Mouse (Mus musculus) left cerebral cortex, adult 18-20 months (tissue): Measurements from ENCODE around the gene Adgrf4. TPM values are rescaled to one million over a fixed set of nuclear protein-coding genes. Genes with fewer than 3 reads are reported as not detected.

ENCODE experiments used
- DNase-seq, 2 experiments: peaks; one replicate each; pipeline ENCODE4 v3.0.0; 2021 to 2022; ENCODE audit warnings: low spot score in 2 of 2, mixed read lengths in 1 of 2
- long read RNA-seq, 2 experiments: library from polyadenylated mRNA; stranded (forward); transcript quantifications; one replicate each; pipeline ENCODE4 v2.0.0; 2021
- total RNA-seq, 2 experiments: library from RNA; stranded (reverse); gene quantifications; 2 replicates each; pipeline ENCODE4 v1.2.3; 2021

Adgrf4 gene
- 1 to 10 TPM; 1.5 to 2.0 TPM for total RNA-seq
- long read RNA-seq, experiment 1: 0 reads
- long read RNA-seq, experiment 2: 0 reads

DNA sequence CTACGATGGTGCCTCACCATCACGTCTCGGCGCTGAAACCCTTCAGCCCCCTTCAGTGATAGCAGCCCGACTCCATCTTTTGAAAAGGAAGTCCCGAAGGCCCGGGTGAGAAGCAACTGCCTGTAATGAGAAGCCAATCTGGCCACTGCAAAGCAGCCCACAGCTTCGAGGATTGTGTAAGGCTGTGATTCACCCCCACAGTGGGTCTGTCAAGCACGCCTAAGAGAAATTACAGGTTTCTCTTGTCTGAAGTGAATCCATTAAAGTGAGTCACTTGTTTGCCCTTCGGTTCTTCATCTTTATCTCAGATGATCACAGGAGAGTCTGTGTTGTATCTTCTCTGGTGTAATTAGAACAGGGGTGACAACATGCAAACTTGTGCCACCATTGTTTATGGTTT is at the start of gene Adgrf4:
Adgrf4 (minus strand) TSS at position 149 of the 400 bp plus-strand sequence.
- DNase-seq: peak; percentile 15 to 16

DNA sequence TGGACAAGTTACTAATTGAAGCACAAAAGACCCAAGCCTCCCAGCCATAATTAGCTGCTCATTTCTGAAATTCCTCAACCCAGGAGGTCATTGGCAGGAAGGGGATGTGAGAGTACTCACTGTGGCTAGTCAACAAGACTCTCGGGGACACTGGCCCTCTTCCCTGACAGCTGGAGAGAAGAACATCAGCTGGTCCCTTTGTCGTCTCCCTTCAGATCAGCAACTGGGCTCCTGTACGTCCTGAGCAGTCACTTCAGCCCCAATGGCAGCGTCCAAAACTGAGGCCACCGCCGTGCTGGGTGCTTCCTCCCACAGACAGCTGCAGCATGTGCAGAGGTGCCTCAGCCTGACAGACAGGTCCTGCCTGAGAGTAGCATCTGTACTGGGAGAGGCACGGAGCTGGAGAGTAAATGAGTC is 49.7 kb upstream of the Adgrf4 start, which contains the start of gene Adgrf2:
Adgrf2 (minus strand) TSS at position 379 of the 417 bp plus-strand sequence.
- DNase-seq: no peak

DNA sequence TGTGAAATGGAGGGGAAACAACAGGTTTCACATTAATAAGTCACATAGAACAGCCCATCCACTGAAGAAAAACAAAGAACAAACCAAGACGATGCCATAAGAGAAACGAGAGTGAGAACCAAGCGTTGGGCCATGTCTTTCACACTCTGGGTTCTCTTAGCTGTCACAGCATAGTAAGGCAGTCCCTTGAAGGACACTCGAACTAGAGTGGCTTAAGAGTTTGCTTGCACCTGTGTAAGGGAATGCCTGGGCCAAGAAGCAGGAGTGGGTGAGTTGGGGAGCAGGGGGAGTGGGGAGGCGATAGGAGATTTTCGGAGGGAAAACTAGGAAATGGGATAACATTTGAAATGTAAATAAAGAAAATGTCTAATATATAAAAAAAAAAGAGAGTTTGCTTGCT is 46.7 kb upstream of the Adgrf4 start:
- DNase-seq: no peak

DNA sequence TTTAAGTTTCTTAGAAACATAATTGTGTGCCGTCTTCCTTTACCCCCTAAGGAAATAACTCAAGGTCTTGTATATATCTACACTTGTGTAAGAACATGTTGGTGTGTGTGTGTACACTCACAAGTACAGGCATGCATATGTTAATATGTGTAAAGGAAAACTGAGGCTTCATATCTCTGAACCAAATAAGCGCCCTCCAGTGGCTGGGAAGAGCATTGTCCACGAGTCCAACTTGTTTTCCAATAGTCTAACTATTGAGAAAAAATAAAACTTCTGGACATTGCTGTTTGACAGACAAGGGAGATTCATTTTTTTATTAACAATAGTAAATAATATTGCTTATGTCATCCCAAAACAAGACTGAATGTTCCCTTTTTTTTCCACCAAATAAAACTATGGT is 25.1 kb upstream of the Adgrf4 start:
- DNase-seq: no peak

DNA sequence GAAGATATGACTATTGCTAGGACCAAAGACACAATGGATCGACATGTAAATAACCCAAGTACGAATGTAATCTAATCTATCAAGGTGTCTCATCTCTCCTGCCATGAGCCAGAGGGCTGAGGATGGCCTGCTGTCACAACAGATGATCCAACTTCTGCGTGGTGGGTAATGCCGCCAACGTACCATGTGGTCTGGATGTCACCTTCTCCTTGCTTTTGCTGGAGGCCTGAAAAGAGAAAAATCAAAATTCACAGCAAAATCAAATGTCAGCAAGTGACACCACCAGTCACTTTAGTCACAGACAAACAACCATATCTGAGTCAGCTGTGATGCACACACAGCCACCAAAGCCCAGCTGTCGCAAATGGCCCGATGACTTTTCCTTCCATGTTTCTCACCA is 22.9 kb upstream of the Adgrf4 start:
- no peak for DNase-seq

DNA sequence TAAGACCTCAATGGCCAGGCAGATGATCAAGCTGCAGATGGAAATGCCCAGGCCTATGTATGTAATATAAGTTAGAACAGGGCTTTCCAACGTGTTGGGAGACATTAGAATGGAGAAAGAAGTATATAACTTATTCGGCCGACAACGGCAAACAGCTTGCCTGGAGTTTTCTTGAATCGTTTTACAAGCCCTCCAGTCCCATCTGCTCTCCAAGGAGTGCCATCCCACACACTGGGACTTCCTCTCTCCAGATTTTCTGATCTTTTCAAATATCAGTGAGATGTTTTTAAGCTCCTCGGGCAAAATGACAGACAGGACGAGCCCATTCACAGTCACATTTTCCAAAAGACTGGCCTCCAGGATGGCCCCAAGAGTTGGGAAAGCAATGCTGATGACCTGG is 18.6 kb upstream of the Adgrf4 start:
- peak; percentile 31 to 53 for DNase-seq

DNA sequence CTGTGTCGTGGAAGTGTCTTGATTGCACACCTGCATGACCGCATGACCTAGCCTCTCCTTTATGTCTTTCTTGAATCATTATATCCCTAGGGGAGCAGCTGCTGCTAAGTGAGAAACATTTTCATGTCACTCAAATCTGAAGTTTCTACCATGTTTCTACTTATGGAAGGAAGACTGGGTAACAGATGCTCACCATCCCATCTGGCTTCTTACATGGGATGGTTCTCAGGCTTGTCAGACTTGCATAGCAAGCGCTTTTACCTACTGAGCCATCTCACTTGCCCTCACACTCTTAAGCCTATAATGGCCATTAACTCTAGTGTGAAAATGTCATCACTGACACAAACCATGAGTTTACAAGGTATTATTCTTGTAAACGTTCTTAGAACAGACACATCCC is 13.5 kb upstream of the Adgrf4 start:
- DNase-seq: no peak

DNA sequence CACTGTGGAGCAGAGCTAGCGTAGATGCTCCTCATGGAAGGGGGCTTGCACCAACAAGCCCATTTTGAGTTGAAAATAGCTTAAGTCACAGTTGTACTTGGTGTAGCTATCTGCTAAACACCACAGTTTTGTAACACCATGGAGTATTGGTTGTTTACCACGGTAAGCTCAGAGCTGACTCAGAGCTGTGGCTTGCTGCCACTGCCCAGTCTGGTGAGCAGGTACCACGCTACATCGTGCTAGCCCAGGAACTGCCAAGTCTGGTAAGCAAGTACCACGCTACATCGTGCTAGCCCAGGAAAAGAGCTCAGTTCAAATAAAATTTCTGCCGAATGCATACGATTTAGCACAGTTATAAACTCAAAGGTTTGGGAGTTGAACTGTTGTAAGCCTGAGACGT is 10.1 kb upstream of the Adgrf4 start:
- peak in 1 of 2 experiments; percentile 20 for DNase-seq

DNA sequence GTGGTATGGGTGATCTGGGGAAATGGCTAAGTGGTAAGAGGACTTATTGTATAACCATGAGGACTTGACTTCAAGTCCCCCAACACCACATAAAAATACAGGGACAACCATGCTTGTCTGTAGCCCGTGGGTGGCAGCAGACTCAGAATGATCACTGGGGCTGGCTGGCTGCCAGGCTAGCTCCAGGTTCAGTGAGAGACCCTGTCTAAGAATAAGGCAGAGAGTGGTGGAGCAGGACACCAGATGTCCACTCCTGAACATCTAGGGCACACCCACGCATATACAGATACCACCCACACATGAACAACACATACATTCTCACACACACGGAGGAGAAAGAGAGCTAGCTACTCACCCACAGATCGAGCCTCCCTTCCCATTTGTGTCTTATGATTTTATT is 2.6 kb upstream of the Adgrf4 start:
- peak; percentile 49 to 65 for DNase-seq

DNA sequence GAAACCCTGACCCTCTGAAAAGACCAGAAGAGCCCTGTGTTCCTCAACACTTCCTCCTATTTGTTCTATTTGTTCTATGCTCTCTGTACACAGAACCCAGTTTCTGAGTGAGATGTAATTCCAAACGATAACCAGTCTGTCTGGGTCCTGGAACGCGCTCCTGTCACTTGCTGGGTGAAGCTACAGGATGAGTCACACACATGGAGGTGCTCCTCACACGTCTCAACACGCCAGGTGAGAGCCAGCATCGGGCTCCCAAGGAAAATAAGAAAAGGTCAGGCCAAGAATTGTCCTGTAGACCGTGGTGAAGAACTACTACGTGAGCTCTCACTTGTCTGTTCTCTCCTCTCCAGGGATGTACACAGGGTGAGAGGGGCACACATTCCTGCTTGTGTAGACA is 1.6 kb downstream of the Adgrf4 start:
- DNase-seq: no peak

DNA sequence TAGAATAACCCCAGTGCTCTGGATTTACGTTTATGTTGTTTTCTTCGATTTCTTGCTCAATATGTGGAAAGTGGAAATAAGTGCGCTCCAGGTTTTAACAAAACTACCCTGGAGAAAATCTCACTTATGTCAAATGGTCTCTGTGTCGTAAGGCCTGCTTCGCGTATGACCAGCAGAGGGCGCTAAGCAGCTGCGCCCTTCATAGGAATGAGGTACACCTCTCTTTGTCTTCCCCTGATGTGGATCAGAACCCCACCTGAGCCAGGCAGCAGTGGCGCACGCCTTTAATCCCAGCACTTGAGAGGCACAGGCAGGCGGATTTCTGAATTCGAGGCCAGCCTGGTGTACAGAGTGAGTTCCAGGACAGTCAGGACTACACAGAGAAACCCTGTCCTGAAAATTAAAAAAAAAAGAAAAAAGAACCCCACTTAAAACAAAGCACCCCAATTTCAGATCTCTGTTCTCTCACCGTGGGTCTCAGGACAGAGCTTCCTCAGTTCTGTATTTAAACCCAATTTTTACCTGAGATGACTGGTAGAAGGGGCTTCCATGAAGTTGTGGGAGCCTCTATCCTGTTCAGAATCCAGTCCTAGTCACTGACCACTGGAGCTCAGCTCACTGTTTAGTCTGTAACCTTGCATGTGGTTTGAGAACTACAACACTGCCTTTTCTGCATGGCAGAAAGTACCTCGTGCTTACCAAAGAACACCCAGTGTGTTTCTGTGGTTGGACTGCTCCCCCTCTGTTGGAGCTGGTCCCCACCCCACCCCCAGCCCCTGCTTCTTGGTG is 33.3 kb downstream of the Adgrf4 start:
- peak; percentile 19 to 32 for DNase-seq

DNA sequence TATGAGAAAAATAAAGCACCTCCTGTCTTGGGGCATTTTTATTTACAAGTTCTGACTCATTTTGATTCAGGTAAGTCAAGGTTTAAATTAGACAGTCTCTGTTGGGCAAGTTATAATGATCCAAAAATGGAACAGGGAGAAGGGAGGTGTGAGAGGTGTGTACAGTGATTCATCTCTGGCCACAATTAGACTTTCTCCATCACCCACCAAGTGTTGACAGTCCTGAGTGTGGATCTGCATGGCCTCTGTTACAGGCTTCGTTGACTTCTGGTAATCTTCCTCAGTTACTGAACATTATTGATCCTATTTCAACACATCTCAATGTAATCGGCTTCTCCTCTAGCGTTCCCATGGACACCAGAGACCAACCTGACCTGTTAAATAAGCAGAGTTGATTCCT is 48.7 kb downstream of the Adgrf4 start:
- DNase-seq: no peak

DNA sequence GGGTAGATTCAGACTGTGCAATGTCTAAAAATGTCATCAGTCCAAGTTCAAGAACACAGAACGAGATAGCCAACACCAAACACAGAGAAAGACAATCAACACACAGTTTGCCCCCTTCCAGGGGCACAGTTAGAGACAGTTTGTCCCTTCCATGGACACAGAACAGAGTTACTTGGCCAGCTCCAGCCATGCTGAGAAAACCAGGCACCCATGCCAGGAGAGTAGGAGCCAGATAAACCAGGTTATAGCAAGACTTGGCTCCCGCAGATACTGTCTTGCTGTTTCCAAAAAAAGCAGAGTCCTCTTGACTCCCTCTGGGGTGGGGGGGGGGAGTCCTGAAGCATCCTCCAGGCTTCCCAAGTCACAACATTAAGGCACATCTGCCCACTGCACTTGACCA is 61.9 kb downstream of the Adgrf4 start:
- DNase-seq: no peak

DNA sequence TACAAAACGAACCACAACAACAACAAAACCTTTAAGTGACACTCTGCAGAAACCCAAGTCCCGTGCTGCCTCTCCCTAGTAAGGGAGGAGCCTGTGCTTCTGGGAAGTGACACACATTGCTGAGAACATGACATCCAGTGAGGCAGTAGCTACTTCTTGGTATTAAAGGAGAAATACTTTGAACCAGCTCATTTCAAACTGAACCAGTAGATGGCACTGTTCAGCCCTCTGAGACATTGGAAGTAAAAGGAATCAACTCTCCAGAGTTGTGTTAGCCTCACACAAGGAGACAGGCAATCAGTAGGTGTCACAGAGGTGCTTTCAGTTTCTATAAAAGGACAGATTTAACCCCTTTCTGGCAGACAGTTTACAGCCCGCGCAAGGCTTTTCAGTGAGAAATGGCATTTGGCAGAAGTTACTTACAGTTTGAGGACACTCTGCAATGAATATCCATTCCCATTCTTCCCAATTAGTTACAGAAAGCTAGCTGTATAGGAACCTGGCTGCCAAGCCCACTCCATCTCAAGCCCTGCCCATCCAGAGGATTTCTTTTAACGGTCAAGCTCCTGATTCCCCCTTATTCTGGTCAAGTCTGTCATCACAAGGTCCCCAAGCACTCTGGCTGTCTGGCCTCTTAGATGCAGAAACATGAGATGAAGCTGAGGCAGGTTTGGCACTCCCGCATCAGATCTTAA is 78.9 kb downstream of the Adgrf4 start:
- peak; percentile 62 to 70 for DNase-seq

DNA sequence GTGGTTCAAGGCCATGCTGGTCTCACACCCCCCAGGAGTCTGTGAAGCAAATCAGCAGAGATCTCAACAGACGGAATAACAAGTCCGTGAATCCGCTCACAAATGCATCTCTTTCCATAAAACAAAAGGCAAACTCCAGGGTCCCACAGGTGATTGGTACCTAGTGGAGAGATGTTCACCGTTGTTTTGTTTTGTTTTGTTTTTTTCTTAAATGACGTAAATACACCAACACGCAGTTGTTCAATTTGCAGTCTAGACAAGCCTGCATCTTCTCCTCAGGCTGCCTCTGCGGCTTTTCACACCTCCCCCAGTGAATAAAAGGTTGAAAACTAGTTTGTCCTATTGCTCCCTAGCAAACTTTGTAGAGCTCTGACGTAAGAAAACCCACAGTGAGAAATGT is 80.8 kb downstream of the Adgrf4 start, which contains the start of gene Opn5:
Opn5 (minus strand) TSS at position 101 of the 400 bp plus-strand sequence.
- no peak for DNase-seq

DNA sequence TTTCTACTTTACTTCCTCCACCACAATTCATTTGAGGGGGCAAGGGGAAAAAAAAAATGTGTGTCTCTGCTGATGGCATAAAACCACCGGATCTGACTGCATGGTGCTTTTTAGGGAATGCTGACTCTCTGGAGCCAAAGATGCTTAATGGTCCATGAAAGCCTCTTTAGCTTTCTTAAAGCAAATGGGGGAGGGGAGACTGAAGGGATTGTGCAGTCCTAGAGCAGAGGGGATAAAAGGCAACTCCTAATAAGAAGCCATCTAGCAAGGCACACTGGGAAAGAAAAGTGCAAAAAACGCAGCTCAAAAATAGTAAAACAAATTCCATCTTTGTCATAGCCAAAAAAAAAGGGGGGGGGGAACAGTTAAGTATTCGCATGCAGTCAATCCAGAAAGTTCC is 83.8 kb downstream of the Adgrf4 start:
- DNase-seq: no peak

Other genes starting within 250 kb of the Adgrf4 start
- not detected for gene Opn5, start 80.9 kb downstream of the Adgrf4 start, total RNA-seq
- gene Adgrf2, start 49.9 kb upstream of the Adgrf4 start, total RNA-seq: under 1 TPM; 0.63 to 0.94 TPM
- gene Cd2ap, start 184.4 kb upstream of the Adgrf4 start, total RNA-seq: 10 to 100 TPM; 17.8 to 19.4 TPM